Mouse (Mus musculus) megakaryocyte-erythroid progenitor cell, adult 5 weeks (primary cell): ENCODE measurements around the gene Gm20708. TPM values are rescaled to one million over a fixed set of nuclear protein-coding genes. Genes with fewer than 3 reads are reported as not detected.

Experiments
- polyA plus RNA-seq: library from polyadenylated mRNA; stranded (reverse); fragments of >175 nt; gene quantifications from 2 replicates; pipeline ENCODE4 v1.2.3, GENCODE M21; 2012

The Gm20708 gene
- polyA plus RNA-seq = 0.17 and 0.75 TPM in 2 replicates

GRCm38 (mm10) chr11:117809407-117810311 lies at the start of gene Gm20708, which contains the start of gene Syngr2:
Gene Gm20708 (plus strand): TSS chr11:117809668.
Gene Syngr2 (plus strand): TSS chr11:117809668.

GRCm38 (mm10) chr11:117781993-117782704 lies 27.3 kb upstream of the Gm20708 start, which contains the start of the genes Tmc8 and Tmc6:
Gene Tmc8 (plus strand): TSS chr11:117782076.
Gene Tmc6 (minus strand): TSS chr11:117782198.

GRCm38 (mm10) chr11:117797511-117798159 lies 11.8 kb upstream of the Gm20708 start, which contains the start of gene 6030468B19Rik:
Gene 6030468B19Rik (plus strand): TSS chr11:117797660.

GRCm38 (mm10) chr11:117825333-117826101 lies 16.0 kb downstream of the Gm20708 start, which contains the start of the genes Afmid and Tk1:
Gene Afmid (plus strand): TSS chr11:117825924.
Gene Tk1 (minus strand): TSS chr11:117826092.

GRCm38 (mm10) chr11:117848985-117849671 lies 39.7 kb downstream of the Gm20708 start, which contains the start of gene Birc5:
Gene Birc5 (plus strand): TSS chr11:117849251.

GRCm38 (mm10) chr11:117860601-117861000 lies 51.1 kb downstream of the Gm20708 start, which contains the start of gene Tmem235:
Gene Tmem235 (plus strand): TSS chr11:117860752.

GRCm38 (mm10) chr11:117872861-117873608 lies 63.6 kb downstream of the Gm20708 start, which contains the start of gene Tha1:
Gene Tha1 (minus strand): TSS chr11:117873481.

Other genes with a start within 250 kb of the Gm20708 start
- 18.4 and 23.4 TPM in 2 replicates for gene Tnrc6c, start 155.4 kb upstream of the Gm20708 start, polyA plus RNA-seq
- 23.3 and 26.8 TPM in 2 replicates for gene Tmc8, start 27.6 kb upstream of the Gm20708 start, polyA plus RNA-seq
- gene Tmc6, start 27.5 kb upstream of the Gm20708 start, polyA plus RNA-seq = 83.9 and 97.7 TPM in 2 replicates
- gene 6030468B19Rik, start 12.0 kb upstream of the Gm20708 start, polyA plus RNA-seq = 2.3 and 3.0 TPM in 2 replicates
- 193 and 244 TPM in 2 replicates for gene Syngr2, start within 50 bp of the Gm20708 start, polyA plus RNA-seq
- 2.6 and 2.7 TPM in 2 replicates for gene Afmid, start 16.3 kb downstream of the Gm20708 start, polyA plus RNA-seq
- gene Tk1, start 16.4 kb downstream of the Gm20708 start, polyA plus RNA-seq = 61.3 and 76.1 TPM in 2 replicates
- gene Birc5, start 39.6 kb downstream of the Gm20708 start, polyA plus RNA-seq = 85.9 and 113 TPM in 2 replicates
- not detected in 2 replicates for gene Tmem235, start 51.1 kb downstream of the Gm20708 start, polyA plus RNA-seq
- 7.1 and 9.7 TPM in 2 replicates for gene Tha1, start 63.8 kb downstream of the Gm20708 start, polyA plus RNA-seq
- gene Socs3, start 160.4 kb downstream of the Gm20708 start, polyA plus RNA-seq = 76.3 and 85.8 TPM in 2 replicates
- 46.0 and 50.7 TPM in 2 replicates for gene Pgs1, start 176.6 kb downstream of the Gm20708 start, polyA plus RNA-seq